Mouse (Mus musculus): ENCODE data around the gene AC124108.1. TPM values are rescaled to one million over a fixed set of nuclear protein-coding genes. Genes with fewer than 3 reads are reported as not detected.

AC124108.1 gene
- total RNA-seq, 2 experiments from 2014 or later: 0.07 TPM; not detected in 1

DNA sequence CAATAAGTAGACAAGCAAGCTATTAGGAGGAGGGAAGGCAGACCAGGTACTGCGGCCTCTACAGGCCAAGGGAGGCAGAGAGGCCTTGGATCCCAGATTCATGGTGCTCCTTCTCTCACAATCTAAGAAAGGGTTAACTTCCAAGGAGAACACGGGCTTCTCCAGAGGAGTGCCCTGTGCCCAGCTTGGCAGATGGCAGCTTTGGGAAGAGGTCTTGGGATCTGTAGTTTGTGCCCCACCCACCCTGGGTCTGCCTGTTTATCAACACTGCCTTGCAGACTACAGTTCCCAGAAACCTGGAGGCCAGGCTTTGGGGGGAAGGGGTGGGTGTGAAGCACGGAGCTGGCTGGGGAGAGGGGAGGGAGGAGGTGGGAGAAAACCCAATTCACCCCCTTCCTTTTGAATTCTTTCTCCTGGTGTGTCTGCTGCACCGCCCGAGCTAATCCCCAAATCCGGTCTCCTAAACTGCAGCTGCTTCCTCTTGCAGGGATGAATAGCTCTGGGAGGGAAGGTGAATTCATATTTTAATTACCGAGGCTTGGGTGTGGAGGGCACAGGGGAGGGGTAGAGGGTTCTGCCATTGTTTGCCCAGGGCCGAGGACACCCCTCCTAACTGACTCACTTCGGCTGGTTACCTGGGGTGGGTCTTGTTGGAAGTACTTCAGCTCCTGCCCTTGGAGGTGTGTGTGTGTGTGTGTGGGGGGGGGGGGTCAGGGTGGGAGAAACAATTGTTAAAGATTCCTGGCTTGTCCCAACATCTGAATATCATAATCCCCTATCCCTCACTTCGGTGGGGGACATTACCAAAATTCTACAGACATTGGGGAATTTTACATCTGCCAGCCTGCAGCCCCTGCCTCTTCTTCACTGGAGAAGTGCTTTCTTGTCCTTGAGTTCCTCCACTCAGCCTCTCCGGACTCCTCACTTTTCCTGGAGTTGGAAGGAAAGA, 9.6 kb downstream of the AC124108.1 start:
- no peak for DNase-seq

DNA sequence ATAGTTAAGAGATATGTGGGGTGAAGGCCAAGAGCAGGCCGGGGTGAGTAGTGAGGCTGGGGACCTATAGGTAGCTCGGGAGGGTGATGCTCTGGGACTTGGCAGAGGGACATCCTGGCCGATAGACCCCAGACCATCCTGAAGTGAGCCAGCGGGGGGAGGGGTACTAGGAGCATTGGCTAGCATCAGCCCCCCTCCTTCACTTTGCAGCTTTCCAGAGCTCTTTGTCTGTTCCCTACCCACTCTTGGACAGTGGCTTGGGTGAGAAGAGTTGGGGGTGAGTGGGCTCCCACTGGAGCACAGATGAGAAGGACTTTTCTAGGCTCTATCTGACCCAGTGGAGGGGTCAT, 10.2 kb downstream of the AC124108.1 start:
- no peak for DNase-seq

DNA sequence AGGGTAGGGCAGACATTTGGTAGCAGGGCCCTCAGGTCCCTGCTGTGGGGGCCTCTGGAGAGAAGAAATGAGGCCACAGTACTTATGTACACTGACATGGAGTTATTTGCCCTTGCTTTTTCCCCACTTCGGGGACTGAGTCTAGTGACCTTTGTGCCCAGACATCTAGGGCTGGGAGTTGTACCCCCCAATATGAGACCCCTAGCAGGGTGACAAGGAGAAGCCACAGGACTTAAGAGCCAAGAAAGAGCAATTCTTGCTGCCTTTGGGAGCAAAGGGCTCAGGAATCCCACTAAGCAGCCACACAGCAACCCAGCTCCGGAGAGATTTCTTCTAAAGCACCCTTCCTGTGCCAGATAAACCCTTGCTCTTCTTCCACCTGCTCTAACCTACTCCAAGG, 10.7 kb downstream of the AC124108.1 start:
- DNase-seq: no peak

DNA sequence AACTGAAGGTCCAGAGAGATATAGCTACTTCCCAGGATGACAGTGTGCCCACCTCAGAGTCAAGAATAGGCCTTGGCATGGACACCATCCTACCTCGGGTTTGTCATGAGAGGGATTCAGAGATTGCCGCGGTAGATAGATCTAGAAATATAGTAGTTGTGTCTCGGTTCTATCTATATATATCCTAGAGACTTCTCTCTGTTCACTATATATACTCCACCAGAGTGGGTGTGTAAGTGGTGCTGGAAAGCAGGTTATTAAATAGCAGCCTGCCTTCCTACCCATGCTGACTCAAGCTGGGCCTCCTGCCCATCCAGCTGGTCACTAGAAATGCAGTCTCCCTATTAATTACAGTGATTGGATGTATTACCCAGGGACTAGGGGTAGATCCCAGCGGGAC, 11.5 kb downstream of the AC124108.1 start:
- DNase-seq: no peak

DNA sequence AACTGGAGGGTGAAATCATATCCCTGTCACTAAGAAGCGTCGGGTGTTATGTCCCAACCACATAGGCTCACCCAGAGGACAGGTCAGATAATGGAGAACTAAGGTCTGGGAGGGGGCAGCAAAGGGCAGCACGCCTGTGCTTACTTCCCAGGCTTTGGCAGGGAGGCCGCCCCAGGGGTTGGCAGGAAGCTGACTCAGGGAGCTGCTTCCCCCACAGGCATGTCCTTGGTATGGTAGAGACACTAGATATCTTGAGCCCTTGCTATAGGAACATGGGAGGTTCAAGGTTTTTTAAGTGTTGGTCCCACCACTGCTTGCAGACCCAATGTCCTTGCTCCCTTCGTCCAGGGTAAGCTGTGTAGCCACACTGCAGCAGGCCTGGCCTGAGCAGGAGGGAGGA, 14.7 kb downstream of the AC124108.1 start:
- peak; percentile 51 to 55 for DNase-seq

- DNase-seq: peak in 1 of 2 experiments; percentile 19
Observed at GRCm38 (mm10) chr1:132206828-132207227, 15.6 kb downstream of the AC124108.1 start.

DNA sequence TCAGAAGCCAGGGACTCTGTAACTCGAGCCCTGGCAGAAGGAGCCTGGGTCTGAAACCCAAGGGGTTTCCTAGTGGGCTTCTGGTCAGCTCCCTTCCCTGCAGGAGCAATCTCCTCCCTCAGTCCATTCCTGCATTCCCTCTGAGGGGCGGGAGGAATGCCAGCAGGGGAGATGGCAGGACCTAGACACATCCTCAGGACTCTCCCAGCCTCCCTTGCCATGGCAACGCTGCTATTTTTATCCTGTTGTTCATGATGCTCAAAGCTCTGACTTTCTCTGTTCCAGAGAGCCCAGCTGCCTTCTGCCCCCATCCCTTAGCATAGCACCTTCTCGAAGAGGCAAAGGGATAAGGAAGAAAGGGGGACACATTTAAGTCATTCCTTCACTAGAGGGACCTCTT, 16.9 kb downstream of the AC124108.1 start:
- no peak for DNase-seq

- DNase-seq: no peak
Observed at GRCm38 (mm10) chr1:132209400-132209799, 18.1 kb downstream of the AC124108.1 start.

DNA sequence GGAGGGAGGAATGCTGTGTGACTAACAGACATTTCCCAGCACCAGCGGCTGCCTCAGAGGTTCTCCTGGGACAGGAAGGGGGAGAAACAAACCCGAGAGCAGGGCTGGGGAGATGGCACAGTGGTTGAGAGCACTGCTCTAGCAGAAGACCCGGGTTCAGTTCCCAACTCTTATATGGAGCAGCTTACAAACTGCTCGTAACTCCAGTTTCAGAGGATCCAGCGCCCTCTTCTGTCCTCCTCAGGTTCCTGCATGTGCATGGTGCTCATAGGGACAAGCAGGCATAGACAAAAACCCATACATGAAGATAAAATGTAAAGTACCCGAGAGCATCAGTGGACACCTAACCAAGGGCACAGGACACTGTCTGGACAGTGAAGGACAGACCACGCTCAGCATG, 19.7 kb downstream of the AC124108.1 start:
- DNase-seq: peak; percentile 58 to 73

- DNase-seq: no peak
Observed at GRCm38 (mm10) chr1:132211672-132212071, 20.4 kb downstream of the AC124108.1 start.

DNA sequence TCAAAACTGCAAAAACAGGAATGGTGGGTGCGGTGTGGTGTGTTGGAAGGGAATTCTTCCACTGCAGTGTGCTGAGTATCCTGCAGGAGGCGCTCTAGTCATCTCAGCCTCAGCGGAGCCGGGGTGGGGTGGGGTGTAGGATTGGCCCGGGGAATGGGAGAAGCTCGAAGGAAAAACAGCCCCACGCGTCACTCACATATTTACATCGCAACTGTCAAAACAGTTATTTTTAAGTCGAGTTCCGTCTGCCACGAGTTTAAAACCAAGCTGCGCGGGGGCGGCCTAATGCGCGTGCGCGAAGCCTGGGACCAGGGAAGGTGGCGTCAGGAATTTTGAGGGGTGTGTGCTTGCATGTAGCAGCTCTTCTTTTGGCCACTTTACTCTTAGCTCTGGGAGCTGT, 21.0 kb downstream of the AC124108.1 start:
- DNase-seq: peak; percentile 59 to 75

GRCm38 (mm10) chr1:132213076-132213475, 21.8 kb downstream of the AC124108.1 start:
- DNase-seq: no peak

DNA sequence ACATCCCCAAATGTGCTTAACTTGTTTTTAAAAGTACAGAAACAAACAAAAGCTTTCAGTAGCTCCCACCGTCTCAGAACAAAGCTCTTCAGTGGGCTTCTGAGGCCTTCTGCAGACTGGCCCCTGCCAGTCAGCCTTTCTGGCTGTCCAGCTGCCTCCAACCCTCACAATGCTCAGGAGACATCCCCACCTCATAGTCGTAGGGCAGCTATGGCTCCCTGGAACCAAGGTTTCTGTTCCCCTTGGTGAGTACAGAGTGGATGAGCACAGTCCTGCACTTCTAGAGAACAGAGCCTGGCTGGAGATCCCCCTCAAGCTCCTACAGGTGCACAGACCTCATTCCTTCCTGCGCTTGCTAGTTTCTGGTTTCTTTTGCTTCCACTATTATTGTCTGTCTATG, 25.0 kb downstream of the AC124108.1 start:
- no peak for DNase-seq

DNA sequence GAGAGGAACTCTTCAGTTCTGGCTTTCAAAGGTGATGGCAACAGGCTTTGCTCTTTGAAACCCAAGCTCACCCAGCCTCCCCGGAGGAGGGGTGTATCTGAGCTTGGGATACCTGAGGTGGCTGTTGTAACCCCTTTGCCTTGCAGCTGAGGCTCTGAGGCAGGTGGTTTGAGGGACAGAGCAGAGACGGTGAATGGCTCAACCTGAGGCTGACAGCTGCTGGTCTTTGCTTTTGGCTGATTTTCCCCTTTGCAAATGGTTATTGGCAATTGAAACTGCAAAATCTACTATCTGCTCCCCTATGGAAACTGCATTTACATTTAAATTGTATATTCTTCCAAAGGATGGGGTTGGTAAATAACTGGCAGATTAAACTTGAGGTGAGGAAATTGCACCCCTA, 30.4 kb downstream of the AC124108.1 start:
- no peak for DNase-seq

- no peak for DNase-seq
Observed at GRCm38 (mm10) chr1:132222166-132222565, 30.9 kb downstream of the AC124108.1 start.

GRCm38 (mm10) chr1:132226297-132227080, 35.2 kb downstream of the AC124108.1 start:
- no peak for DNase-seq

DNA sequence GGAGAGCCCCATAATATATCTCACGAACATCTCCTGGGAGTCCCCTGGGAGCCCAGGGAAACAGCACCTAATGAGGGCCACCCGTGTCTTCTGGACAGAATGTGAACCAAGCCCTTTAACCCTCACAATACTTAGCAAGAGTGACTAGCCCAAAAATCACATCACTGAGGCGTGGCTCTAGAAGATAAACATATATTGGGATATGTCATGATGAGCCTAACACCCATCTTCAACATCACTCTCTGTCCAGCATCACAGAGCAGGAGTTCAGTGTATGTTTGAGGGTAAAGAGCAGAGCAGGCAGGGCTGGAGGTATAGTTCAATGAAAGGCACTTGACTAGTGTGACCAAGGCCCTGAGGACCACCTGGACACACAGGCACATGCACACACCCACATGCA, 38.4 kb downstream of the AC124108.1 start, which contains the start of gene Gm10188:
Gene Gm10188, minus strand, starts transcription at position 101 of the 400 bp plus-strand sequence.
- no peak for DNase-seq

DNA sequence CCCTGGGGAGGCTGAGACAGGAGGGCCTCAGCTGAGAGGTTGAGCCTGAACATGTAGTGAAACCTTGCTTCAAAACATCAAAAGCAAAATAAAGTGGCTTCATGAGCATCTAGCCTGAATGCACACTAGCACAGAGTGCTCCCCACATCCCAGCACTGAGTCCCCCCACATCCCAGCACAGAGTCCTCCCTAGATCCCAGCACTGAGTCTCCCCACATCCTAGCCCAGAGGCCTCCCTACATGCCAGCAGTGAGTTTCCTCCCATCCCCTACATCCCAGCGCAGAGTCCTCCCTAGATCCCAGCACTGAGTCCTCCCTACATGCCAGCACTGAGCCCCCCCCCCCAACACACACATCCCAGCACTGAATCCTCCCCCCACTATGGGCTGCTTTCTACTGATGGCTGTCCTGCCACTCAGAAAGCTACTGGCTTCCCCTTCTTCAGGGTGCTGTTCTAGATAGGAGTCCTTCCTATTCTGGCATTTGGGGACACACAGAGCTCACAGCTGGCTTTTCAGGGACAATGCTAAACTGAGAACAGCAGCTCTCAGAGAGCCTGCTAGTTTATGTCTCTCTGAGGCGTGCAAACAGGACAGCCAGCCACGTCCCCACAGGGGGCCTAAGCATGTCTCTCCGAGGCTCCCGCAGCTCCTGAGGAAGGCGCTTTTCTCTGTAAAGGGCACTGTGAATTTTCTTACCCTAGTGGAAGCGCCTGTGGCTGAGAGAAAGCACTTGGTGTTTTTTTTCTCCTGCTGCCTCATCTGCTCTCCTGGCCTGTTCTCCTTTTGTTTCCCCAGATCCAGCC, 40.4 kb downstream of the AC124108.1 start:
- DNase-seq: no peak

DNA sequence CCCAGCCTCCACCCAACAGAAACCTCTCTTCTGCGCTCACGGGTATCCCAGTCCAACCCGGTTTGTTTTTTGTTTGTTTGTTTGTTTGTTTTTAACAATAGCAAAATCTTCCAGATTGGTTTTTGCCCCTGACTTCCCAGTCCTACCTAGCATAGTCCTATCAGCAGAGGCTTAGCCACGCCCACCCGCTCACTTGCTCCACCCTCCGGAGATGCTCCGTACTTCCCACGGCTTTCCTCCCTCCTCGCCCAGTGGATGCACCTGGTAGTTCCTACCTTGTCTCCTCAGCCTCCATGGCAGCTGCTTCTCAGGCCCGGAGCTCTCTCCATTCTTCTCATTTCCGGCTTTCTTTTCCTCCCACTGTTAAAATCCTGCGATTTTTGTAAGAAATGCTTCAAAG, 42.3 kb downstream of the AC124108.1 start:
- DNase-seq: peak; percentile 41 to 51

- no peak for DNase-seq
Observed at GRCm38 (mm10) chr1:132234757-132235273, 43.6 kb downstream of the AC124108.1 start.

- DNase-seq: peak; percentile 69 to 70
Observed at GRCm38 (mm10) chr1:132237585-132238159, 46.4 kb downstream of the AC124108.1 start.

- no peak for DNase-seq
Observed at GRCm38 (mm10) chr1:132245010-132245409, 53.8 kb downstream of the AC124108.1 start.

Data from adrenal gland, postnatal 36 days (tissue).